Mouse (Mus musculus): ENCODE measurements around the gene Slc24a4. TPM values are rescaled to one million over a fixed set of nuclear protein-coding genes. Genes with fewer than 3 reads are reported as not detected.
"Not testable (repeated sequence)": the region's sequence is repeated elsewhere in the genome, so short reads cannot be mapped to it uniquely, and the experiment has no call there.

The Slc24a4 gene
- total RNA-seq, 2 experiments from 2014 or later = 0.09 to 0.23 TPM

DNA sequence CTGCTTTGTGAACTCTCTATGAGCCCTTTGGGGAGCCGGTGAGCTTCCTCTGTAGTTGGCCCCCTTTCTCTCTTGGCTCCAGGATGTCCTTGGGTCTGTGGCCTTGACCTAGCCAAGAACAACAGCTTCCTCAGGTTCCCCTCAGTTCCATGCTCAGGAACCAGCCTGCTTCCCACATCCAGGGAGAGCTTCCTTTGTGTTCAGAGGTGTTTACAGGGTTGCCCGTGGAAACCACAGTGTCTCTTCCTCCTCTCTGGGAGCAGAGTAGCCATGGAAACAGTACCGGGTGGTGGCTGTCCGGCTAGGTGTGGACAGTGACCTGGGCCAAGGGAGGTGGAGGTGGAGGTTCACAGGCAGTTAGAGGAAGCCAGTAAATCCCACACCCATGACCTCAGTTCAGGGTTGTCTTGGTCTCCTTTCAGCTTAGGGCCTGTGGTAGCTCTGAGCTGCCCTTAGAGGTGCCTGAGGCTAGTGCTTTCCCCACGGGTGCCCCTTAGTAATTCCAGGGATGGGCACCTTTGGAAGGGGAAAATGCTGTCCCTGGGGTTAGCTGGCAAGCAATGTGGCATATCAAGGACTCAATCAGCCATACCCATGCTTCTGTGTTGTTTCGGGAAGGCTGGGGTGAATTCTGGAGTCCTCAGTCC lies 113.7 kb downstream of the Slc24a4 start:
- intact Hi-C loops (cut with DNase I; ENCODE audit: low total_unique reads) = no loop called here
- DNase-seq = no peak

DNA sequence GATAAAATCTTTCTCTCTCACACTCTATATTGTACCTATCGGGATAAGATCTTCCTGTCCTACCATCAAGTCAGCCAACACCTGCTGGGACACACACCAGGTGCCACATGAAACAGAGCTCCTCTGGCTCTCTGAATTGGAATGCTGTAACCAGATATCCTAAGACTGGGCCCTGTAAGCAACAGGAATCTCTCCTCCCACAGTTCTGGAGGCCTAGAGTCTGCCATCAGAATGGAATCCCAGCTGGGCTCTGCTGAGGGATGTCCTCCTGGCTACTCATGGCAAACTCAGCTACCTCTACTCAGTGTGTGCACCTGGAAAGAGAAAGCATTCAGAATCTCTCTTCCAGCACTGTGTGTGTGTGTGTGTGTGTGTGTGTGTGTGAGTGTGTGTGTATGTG lies 115.4 kb downstream of the Slc24a4 start:
- no peak for DNase-seq
- intact Hi-C loops (cut with DNase I; ENCODE audit: low total_unique reads) = no loop called here

- DNase-seq = no peak
- intact Hi-C loops (cut with DNase I; ENCODE audit: low total_unique reads) = no loop called here
Measured at GRCm38 (mm10) chr12:102246226-102246625, 117.7 kb downstream of the Slc24a4 start.

DNA sequence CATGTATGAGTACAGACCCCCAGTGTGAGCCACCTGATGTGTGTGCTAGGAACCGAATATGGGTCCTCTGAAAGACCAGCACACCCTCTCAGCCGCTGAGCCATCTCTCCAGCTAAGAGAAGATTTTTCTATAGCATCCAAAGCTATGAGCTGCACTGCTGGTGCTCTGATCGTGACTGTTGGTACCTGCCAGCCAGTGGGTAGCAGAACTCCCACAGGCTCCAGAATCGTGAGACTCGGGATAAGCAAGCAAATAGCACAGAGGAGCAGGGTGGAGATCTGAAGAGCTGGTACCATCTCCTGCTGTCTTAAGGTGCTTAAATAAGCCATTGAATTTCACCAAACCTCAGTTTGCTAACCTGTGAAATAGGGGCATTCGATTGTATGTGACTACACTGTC lies 119.6 kb downstream of the Slc24a4 start:
- intact Hi-C loops (cut with DNase I; ENCODE audit: low total_unique reads) = no loop called here
- no peak for DNase-seq

DNA sequence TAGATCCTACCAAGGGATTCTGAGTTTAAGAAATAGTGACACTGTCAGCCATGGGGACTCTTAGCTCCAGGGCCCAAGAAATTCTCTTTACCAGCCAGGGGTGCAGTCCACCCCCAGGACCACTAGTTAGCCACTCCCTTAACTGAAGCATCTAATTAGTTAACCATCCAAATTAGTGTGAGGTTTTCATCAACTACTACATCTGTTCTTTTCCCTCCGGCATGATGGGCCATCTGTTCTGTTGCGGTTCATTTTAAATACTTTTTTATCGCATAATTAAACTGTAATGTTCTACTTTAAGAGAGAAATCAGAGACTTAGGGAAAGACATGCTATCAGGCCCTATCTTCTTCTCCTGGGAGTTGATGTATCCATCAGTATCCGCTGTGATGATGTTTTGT lies 121.8 kb downstream of the Slc24a4 start:
- no peak for DNase-seq
- intact Hi-C loops (cut with DNase I; ENCODE audit: low total_unique reads) = no loop called here

DNA sequence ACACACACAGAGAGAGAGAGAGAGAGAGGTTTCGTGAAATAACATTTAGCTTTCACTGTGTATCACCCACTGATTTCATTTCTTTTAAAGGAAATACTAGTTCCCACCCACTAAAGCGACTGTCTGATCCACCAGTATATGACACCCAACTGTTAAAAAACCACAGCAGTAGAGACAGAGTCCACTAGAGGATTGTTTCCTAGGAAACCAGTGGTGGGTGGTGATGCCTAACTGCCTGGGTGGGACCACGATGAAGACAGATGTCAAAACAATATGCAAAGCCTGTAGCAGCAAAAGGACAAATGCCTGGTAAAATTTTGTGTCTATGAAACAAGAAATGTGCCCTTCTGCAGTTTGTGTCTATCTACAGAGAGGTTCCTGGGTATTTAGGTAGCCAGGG lies 122.5 kb downstream of the Slc24a4 start:
- DNase-seq = no peak
- intact Hi-C loops (cut with DNase I; ENCODE audit: low total_unique reads) = no loop called here

DNA sequence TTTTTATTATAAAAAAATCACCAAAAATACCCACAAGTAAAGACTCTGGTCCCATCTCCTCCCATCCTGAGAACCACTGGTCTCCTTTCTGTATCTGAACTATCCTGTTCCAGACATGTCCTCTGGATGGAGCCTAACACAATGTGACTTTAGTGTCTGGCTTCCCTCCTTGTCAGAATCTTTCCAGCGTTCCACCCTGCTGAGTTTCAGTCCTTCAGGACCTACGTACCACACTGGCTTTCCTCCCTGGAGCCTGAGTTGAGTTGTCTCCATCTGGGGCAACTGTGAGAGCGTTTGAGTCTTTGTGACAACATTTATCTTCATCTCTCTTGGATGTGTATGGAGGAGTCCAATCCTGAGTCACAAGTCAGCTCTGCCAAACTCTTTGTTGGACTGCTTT lies 123.5 kb downstream of the Slc24a4 start:
- no peak for DNase-seq
- intact Hi-C loops (cut with DNase I; ENCODE audit: low total_unique reads) = no loop called here

GRCm38 (mm10) chr12:102252525-102252924 lies 124.0 kb downstream of the Slc24a4 start:
- intact Hi-C loops (cut with DNase I; ENCODE audit: low total_unique reads) = no loop called here
- no peak for DNase-seq

- intact Hi-C loops (cut with DNase I; ENCODE audit: low total_unique reads) = no loop called here
Measured at GRCm38 (mm10) chr12:102255012-102255411, 126.5 kb downstream of the Slc24a4 start.

GRCm38 (mm10) chr12:102258522-102259112 lies 130.1 kb downstream of the Slc24a4 start:
- no peak for DNase-seq
- intact Hi-C loops (cut with DNase I; ENCODE audit: low total_unique reads) = no loop called here

More at GRCm38 (mm10) chr12:102255012-102255411, 126.5 kb downstream of the Slc24a4 start:
- DNase-seq = no peak

DNA sequence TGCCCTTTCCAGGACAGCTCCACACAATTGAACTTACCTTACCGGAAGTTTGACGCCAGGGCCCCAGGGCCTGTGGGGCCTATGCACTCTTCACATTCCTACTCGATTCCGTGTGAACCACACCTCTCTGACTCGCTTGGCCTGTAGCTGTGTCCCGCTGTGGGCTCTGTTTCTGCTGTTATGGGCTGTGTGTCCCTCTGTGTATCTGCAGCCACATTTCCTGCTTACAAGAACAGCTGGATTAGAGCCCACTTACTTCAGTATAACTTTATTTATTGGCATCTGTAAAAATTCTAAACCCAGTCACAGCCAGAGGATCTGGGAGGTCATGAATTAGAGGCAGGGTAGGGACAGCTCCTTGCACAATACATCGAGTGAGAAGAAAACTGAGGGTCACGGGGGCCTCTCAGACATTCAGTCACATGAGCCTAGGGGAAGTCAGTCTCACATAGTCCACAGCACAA lies 133.4 kb downstream of the Slc24a4 start:
- intact Hi-C loops (cut with DNase I; ENCODE audit: low total_unique reads) = no loop called here
- DNase-seq = no peak

DNA sequence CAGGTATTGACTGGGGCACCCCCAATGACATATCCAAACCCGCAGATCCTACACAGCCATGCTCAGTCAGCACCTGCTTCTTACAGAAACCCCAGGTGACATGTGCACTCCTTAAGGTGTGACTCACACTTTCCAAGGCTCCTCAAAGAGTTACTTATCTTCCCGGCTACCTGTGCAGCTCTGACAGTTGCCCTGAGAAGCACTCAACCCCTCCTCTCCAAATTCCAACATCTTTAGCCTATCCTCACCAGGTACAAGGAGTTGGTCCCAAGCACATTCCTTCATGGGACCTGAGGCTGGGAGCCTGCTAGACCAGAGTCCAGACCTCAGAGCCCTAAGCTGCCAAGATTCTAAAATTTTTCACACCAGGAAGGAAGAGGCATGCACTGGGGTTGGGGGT lies 134.3 kb downstream of the Slc24a4 start:
- intact Hi-C loops (cut with DNase I; ENCODE audit: low total_unique reads) = no loop called here
- no peak for DNase-seq

GRCm38 (mm10) chr12:102263249-102263648 lies 134.7 kb downstream of the Slc24a4 start:
- no peak for DNase-seq
- intact Hi-C loops (cut with DNase I; ENCODE audit: low total_unique reads) = no loop called here

- DNase-seq = no peak
- intact Hi-C loops (cut with DNase I; ENCODE audit: low total_unique reads) = no loop called here
Measured at GRCm38 (mm10) chr12:102266433-102266832, 137.9 kb downstream of the Slc24a4 start.

DNA sequence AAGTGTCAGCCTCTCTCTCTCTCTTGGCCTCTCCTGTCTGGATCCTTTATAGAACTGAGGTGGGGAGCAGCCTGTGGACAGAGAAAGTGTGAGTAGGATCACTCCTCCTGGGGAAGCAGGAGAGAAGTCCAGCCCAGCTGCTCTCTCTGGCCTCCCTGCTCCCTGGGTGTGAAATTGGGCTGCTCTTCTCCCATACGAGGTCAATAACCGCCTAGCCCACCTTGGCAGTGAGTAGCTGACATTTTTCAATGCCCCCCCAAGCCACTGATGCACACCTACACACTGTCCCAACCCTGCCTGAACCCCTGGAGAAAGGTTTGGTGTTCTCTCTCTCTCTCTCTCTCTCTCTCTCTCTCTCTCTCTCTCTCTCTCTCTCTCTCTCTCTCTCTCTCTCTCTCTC lies 140.6 kb downstream of the Slc24a4 start:
- intact Hi-C loops (cut with DNase I; ENCODE audit: low total_unique reads) = no loop called here
- DNase-seq = no peak

DNA sequence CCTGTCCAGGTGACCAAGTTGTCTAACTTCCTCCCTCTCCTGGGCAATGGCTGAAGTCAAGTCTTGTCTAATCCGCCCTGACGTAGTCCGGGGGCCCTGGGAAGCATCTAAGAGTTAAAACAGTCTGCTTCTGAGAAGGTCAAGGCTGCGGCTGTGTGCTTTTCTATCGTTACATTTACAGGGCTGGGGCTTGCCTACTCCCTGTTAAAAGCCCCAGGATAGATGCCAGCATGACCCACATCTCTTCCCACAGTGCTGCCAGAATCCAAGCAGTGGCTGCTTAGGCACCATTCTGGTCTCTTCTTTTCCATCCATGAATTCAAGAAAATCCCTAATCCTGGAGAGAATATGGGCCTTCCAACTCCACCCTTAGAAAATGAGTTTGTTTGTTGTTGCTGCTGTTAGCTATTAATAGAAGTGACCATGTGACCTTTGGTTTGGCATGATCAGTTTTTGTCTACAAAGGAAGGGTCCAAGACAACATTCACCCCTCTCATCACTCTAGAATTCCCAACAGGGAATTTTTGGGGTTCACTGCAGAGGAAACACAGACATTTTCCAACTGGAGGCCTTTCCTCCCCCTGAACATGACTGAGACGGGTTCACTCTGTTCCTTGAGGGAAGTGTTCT lies 142.4 kb downstream of the Slc24a4 start:
- DNase-seq = no peak
- intact Hi-C loops (cut with DNase I; ENCODE audit: low total_unique reads) = no loop called here

GRCm38 (mm10) chr12:102271447-102271846 lies 142.9 kb downstream of the Slc24a4 start:
- intact Hi-C loops (cut with DNase I; ENCODE audit: low total_unique reads) = no loop called here
- DNase-seq = no peak

GRCm38 (mm10) chr12:102275833-102276443 lies 147.4 kb downstream of the Slc24a4 start:
- intact Hi-C loops (cut with DNase I; ENCODE audit: low total_unique reads) = no loop called here
- DNase-seq = peak; percentile 71

DNA sequence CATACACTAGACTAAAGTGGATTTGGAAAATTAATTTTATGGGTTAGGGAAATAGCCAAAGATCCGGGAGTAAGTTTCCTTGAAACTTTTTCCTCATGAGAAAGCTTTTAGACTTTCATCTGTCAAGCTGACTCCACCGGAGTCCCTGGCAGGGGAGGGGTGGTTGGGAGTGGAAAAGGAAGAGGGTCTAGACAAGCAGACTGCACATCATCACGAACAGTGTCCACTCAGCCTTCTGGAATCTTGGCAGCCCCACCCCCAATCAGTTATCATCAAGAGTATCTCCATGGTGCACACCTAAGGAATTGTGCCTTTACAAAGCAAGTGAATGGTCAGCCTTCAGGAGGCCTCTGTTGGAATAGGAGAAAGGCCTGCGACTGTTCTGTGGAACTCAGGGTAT lies 151.8 kb downstream of the Slc24a4 start:
- DNase-seq; intact Hi-C loops (cut with DNase I; ENCODE audit: low total_unique reads): not testable (repeated sequence)

- intact Hi-C loops (cut with DNase I; ENCODE audit: low total_unique reads) = no loop called here
- no peak for DNase-seq
Measured at GRCm38 (mm10) chr12:102280867-102281503, 152.5 kb downstream of the Slc24a4 start.

All from gastrocnemius, postnatal 14 days (tissue).